Mouse (Mus musculus) heart, embryonic 10.5 days (tissue): ENCODE results near the gene Adgrb2. TPM values are rescaled to one million over a fixed set of nuclear protein-coding genes. Genes with fewer than 3 reads are reported as not detected.

ENCODE experiments used
- DNase-seq: peaks from one replicate; pipeline ENCODE4 v3.0.0-alpha.2; 2017; ENCODE audit warnings: low spot score
- H3K27ac ChIP-seq: fragments of 300-500 bp; sonication (generic); 2 replicates; pipeline ENCODE4 v1.5.1; 2016; ENCODE audit warnings: mild to moderate bottlenecking
- H3K27me3 ChIP-seq: fragments of 300-500 bp; sonication (generic); 2 replicates; pipeline ENCODE4 v1.6.1; 2016; ENCODE audit warnings: mild to moderate bottlenecking; ENCODE audit not compliant: poor library complexity, insufficient read depth, severe bottlenecking
- H3K36me3 ChIP-seq: fragments of 300-500 bp; sonication (generic); 2 replicates; pipeline ENCODE4 v1.6.1; 2016; ENCODE audit warnings: mild to moderate bottlenecking, moderate library complexity
- H3K4me1 ChIP-seq: fragments of 300-500 bp; sonication (generic); 2 replicates; pipeline ENCODE4 v1.6.1; 2016; ENCODE audit warnings: mild to moderate bottlenecking
- H3K4me3 ChIP-seq: fragments of 300-500 bp; sonication (generic); 2 replicates; pipeline ENCODE4 v1.5.1; 2016; ENCODE audit warnings: mild to moderate bottlenecking, moderate library complexity
- H3K9me3 ChIP-seq: fragments of 300-500 bp; sonication (generic); 2 replicates; pipeline ENCODE4 v1.6.1; 2016; ENCODE audit warnings: mild to moderate bottlenecking, moderate library complexity
- WGBS: fragments of 180-500 bp; shearing (Covaris S2); methylation state at CpG from one replicate; pipeline ENCODE4 v1.1.7; 2016; 5-methylcytosine and 5-hydroxymethylcytosine counted together
- polyA plus RNA-seq: library from polyadenylated mRNA; unstranded; fragments of >200 nt; fragmentation: Nextera tagmentation; extraction: Ambion mirVana; gene quantifications from 2 replicates; pipeline ENCODE4 v1.2.1, GENCODE M21; 2016

Adgrb2 gene
- polyA plus RNA-seq, 1 experiment from 2014 or later, result 3.1 TPM

GRCm38 (mm10) chr4:130047331-130048202 lies 62.9 kb downstream of the Adgrb2 start, which contains the start of gene Col16a1:
Col16a1 (plus strand) TSS chr4:130047840.
- H3K36me3 ChIP-seq, result no peaks in the 10 kb centered on the region
- WGBS, result under 1% methylated on average over 46 of the region's 46 CpGs
- H3K9me3 ChIP-seq, result no peaks in the 10 kb centered on the region
- H3K4me1 ChIP-seq, result peaks cover 53% of the 10 kb centered on the region
- H3K27me3 ChIP-seq, result peaks cover 48% of the 10 kb centered on the region
- H3K4me3 ChIP-seq, result peak within 1 kb of the TSS; percentile 66
- H3K27ac ChIP-seq, result peak within 1 kb of the TSS; percentile 93
- peak; percentile 90 for DNase-seq

GRCm38 (mm10) chr4:130048203-130048479 lies 63.5 kb downstream of the Adgrb2 start:
- no peaks in the 10 kb centered on the region for H3K9me3 ChIP-seq
- H3K27me3 ChIP-seq, result peaks cover 49% of the 10 kb centered on the region
- no peaks in the 10 kb centered on the region for H3K36me3 ChIP-seq
- no peak for DNase-seq
- WGBS, result 47% methylated on average over 4 of the region's 4 CpGs
- H3K4me1 ChIP-seq, result peaks cover 48% of the 10 kb centered on the region
- peak overlapping the region; percentile 93 for H3K27ac ChIP-seq
- H3K4me3 ChIP-seq, result peak overlapping the region; percentile 66

- WGBS, result 82% methylated on average over 8 of the region's 8 CpGs
- H3K9me3 ChIP-seq, result no peaks in the 10 kb centered on the region
- H3K27me3 ChIP-seq, result peaks cover 67% of the 10 kb centered on the region
- peak; percentile 86 for DNase-seq
- H3K36me3 ChIP-seq, result 0 out of 2 replicates have a peak, but pooled peaks cover 2% of the 10 kb centered on the region
- no peak overlapping the region for H3K4me3 ChIP-seq
- peaks cover 55% of the 10 kb centered on the region for H3K4me1 ChIP-seq
- H3K27ac ChIP-seq, result peak overlapping the region; percentile 71
These were observed 65.6 kb downstream of the Adgrb2 start for GRCm38 (mm10) chr4:130050056-130050824.

GRCm38 (mm10) chr4:130052283-130052682 lies 67.6 kb downstream of the Adgrb2 start:
- Histone ChIP-seq H3K27ac (no peak overlapping the region), H3K27me3 (peaks cover 64% of the 10 kb centered on the region), H3K36me3 (0 out of 2 replicates have a peak, but pooled peaks cover 2% of the 10 kb centered on the region), H3K4me1 (peaks cover 48% of the 10 kb centered on the region), H3K9me3 (no peaks in the 10 kb centered on the region), H3K4me3 (no peak overlapping the region)
- DNase-seq, result no peak
- WGBS, result 91% methylated on average over 3 of the region's 3 CpGs

- Histone ChIP-seq H3K4me1 (peaks cover 39% of the 10 kb centered on the region), H3K36me3 (0 out of 2 replicates have a peak, but pooled peaks cover 2% of the 10 kb centered on the region), H3K27ac (no peak overlapping the region), H3K27me3 (peaks cover 70% of the 10 kb centered on the region), H3K4me3 (no peak overlapping the region), H3K9me3 (no peaks in the 10 kb centered on the region)
- 83% methylated on average over 9 of the region's 9 CpGs for WGBS
- DNase-seq, result no peak
These were observed 68.4 kb downstream of the Adgrb2 start for GRCm38 (mm10) chr4:130053111-130053510.

- Histone ChIP-seq H3K36me3 (0 out of 2 replicates have a peak, but pooled peaks cover 2% of the 10 kb centered on the region), H3K27me3 (peaks cover 70% of the 10 kb centered on the region), H3K4me1 (peaks cover 33% of the 10 kb centered on the region), H3K27ac (no peak overlapping the region), H3K4me3 (no peak overlapping the region), H3K9me3 (no peaks in the 10 kb centered on the region)
- 54% methylated on average over 1 of the region's 1 CpGs for WGBS
- no peak for DNase-seq
These were observed 70.1 kb downstream of the Adgrb2 start for GRCm38 (mm10) chr4:130054727-130055126.

GRCm38 (mm10) chr4:130055160-130056010 lies 70.7 kb downstream of the Adgrb2 start:
- Histone ChIP-seq H3K4me1 (peaks cover 27% of the 10 kb centered on the region), H3K27ac (no peak overlapping the region)

GRCm38 (mm10) chr4:130056011-130056322 lies 71.3 kb downstream of the Adgrb2 start:
- Histone ChIP-seq H3K4me3 (no peak overlapping the region), H3K36me3 (0 out of 2 replicates have a peak, but pooled peaks cover 2% of the 10 kb centered on the region), H3K9me3 (no peaks in the 10 kb centered on the region), H3K27ac (no peak overlapping the region), H3K27me3 (peaks cover 67% of the 10 kb centered on the region), H3K4me1 (peaks cover 21% of the 10 kb centered on the region)
- WGBS, result 48% methylated on average over 3 of the region's 3 CpGs
- no peak for DNase-seq

More at GRCm38 (mm10) chr4:130055160-130056010, 70.7 kb downstream of the Adgrb2 start:
- Histone ChIP-seq H3K27me3 (peaks cover 69% of the 10 kb centered on the region), H3K4me3 (no peak overlapping the region), H3K36me3 (0 out of 2 replicates have a peak, but pooled peaks cover 2% of the 10 kb centered on the region), H3K9me3 (no peaks in the 10 kb centered on the region)
- no peak for DNase-seq
- 86% methylated on average over 14 of the region's 14 CpGs for WGBS

- Histone ChIP-seq H3K36me3 (0 out of 2 replicates have a peak, but pooled peaks cover 2% of the 10 kb centered on the region), H3K27ac (no peak overlapping the region), H3K9me3 (no peaks in the 10 kb centered on the region), H3K4me3 (no peak overlapping the region), H3K27me3 (peaks cover 68% of the 10 kb centered on the region), H3K4me1 (peaks cover 16% of the 10 kb centered on the region)
- no peak for DNase-seq
- 81% methylated on average over 3 of the region's 3 CpGs for WGBS
These were observed 71.8 kb downstream of the Adgrb2 start for GRCm38 (mm10) chr4:130056471-130056870.

- peaks cover 63% of the 10 kb centered on the region for H3K27me3 ChIP-seq
- H3K4me1 ChIP-seq, result no peaks in the 10 kb centered on the region
- H3K36me3 ChIP-seq, result no peaks in the 10 kb centered on the region
- no peaks in the 10 kb centered on the region for H3K9me3 ChIP-seq
- no peak overlapping the region for H3K27ac ChIP-seq
- H3K4me3 ChIP-seq, result no peak overlapping the region
- DNase-seq, result no peak
These were observed 76.3 kb downstream of the Adgrb2 start for GRCm38 (mm10) chr4:130060937-130061336.

GRCm38 (mm10) chr4:130063191-130063590 lies 78.5 kb downstream of the Adgrb2 start:
- Histone ChIP-seq H3K4me3 (no peak overlapping the region), H3K27me3 (peaks cover 53% of the 10 kb centered on the region), H3K36me3 (no peaks in the 10 kb centered on the region), H3K4me1 (no peaks in the 10 kb centered on the region), H3K27ac (no peak overlapping the region), H3K9me3 (no peaks in the 10 kb centered on the region)
- DNase-seq, result no peak
- WGBS, result 66% methylated on average over 7 of the region's 7 CpGs

GRCm38 (mm10) chr4:130066816-130067215 lies 82.1 kb downstream of the Adgrb2 start:
- no peaks in the 10 kb centered on the region for H3K36me3 ChIP-seq
- H3K9me3 ChIP-seq, result no peaks in the 10 kb centered on the region
- DNase-seq, result no peak
- no peak overlapping the region for H3K27ac ChIP-seq
- H3K4me1 ChIP-seq, result no peaks in the 10 kb centered on the region
- H3K27me3 ChIP-seq, result peaks cover 32% of the 10 kb centered on the region; the same call in 1 of the 2 replicates
- WGBS, result 4% methylated on average over 8 of the region's 8 CpGs
- no peak overlapping the region for H3K4me3 ChIP-seq
